8 mouse cellular contexts compared by ENCODE assay signal in genomic region chr4:114665684-114666083, GRCm38 (mm10).
DNase-seq lines count a peak whose midpoint lies in the region; ATAC-seq and TF ChIP-seq lines count a peak whose summit lies in the region.

No protein-coding gene starts in this region.

- peaks cover 67% of the 10 kb centered on the region for H3K27me3 ChIP-seq in embryonic facial prominence, embryonic 14.5 days (replicated peaks; ENCODE audit: control insufficient read depth, insufficient read depth, low read length)
- H3K27me3 ChIP-seq in limb, embryonic 12.5 days = peaks cover 96% of the 10 kb centered on the region
- H3K27me3 ChIP-seq in midbrain, embryonic 15.5 days (replicated peaks) = peaks cover 56% of the 10 kb centered on the region
- no peaks in the 10 kb centered on the region for H3K27me3 ChIP-seq in spleen, adult 2 months (ENCODE audit: control insufficient read depth, insufficient read depth, low read length)

- no peak for TF ChIP-seq POLR2A in spleen, adult 2 months (IDR thresholded peaks at IDR 0.05; ENCODE audit: low read depth, low read length)

- 1% methylated on average over 14 of the region's 14 CpGs for WGBS in embryonic facial prominence, embryonic 14.5 days
- WGBS in limb, embryonic 12.5 days = 2% methylated on average over 14 of the region's 14 CpGs
- WGBS in midbrain, embryonic 15.5 days = 4% methylated on average over 14 of the region's 14 CpGs
- WGBS in spleen, adult 2 months = 30% methylated on average over 14 of the region's 14 CpGs

- peak; percentile 73 for TF ChIP-seq CTCF in spleen, adult 2 months (IDR thresholded peaks at IDR 0.05; ENCODE audit: extremely low read depth, insufficient read depth, insufficient read length, insufficient replicate concordance)

- peak overlapping the region; percentile 56 for H3K4me2 ChIP-seq in embryonic facial prominence, embryonic 14.5 days (ENCODE audit: low read depth, low read length)
- peak overlapping the region; percentile 52 for H3K4me2 ChIP-seq in limb, embryonic 12.5 days
- H3K4me2 ChIP-seq in midbrain, embryonic 15.5 days = peak overlapping the region; percentile 71

- no peak for ATAC-seq in CD4-positive, CD25-positive, alpha-beta regulatory T cell, adult 4 months
- ATAC-seq in embryonic facial prominence, embryonic 14.5 days (ENCODE audit: low read depth) = peak; percentile 88
- peak; percentile 38 for ATAC-seq in limb, embryonic 12.5 days (ENCODE audit: insufficient number of reproducible peaks, insufficient read depth, low FRiP score, low TSS enrichment, low read depth)
- ATAC-seq in midbrain, embryonic 15.5 days (replicated peaks) = peak; percentile 87

- H3K9ac ChIP-seq in embryonic facial prominence, embryonic 14.5 days (ENCODE audit: low read depth, low read length) = no peak overlapping the region
- H3K9ac ChIP-seq in limb, embryonic 12.5 days (replicated peaks) = no peak overlapping the region
- no peak overlapping the region for H3K9ac ChIP-seq in midbrain, embryonic 15.5 days

- H3K27ac ChIP-seq in embryonic facial prominence, embryonic 14.5 days (replicated peaks; ENCODE audit: low read depth, low read length) = no peak overlapping the region
- H3K27ac ChIP-seq in limb, embryonic 12.5 days = no peak overlapping the region
- no peak overlapping the region for H3K27ac ChIP-seq in midbrain, embryonic 15.5 days
- no peak overlapping the region for H3K27ac ChIP-seq in spleen, adult 2 months (ENCODE audit: insufficient read depth, low read length)

- H3K9me3 ChIP-seq in embryonic facial prominence, embryonic 14.5 days (ENCODE audit: control insufficient read depth, low read length) = no peaks in the 10 kb centered on the region
- H3K9me3 ChIP-seq in limb, embryonic 12.5 days = no peaks in the 10 kb centered on the region
- H3K9me3 ChIP-seq in midbrain, embryonic 15.5 days = no peaks in the 10 kb centered on the region

- peak; percentile 73 for DNase-seq in CD4-positive, CD25-positive, alpha-beta regulatory T cell, adult 2 months (ENCODE audit: low read depth, low spot score)
- DNase-seq in embryonic facial prominence, embryonic 14.5 days (ENCODE audit: low spot score) = peak; percentile 88
- DNase-seq in heart, adult 8-10 months (ENCODE audit: low spot score) = peak; percentile 60
- DNase-seq in kidney, adult 8-10 months = peak; percentile 68 to 84
- peak in 1 of 2 experiments; percentile 53 for DNase-seq in spleen, adult 2 months (ENCODE audit: low read depth in 1 of 2, low spot score in 2 of 2)

- no peaks in the 10 kb centered on the region for H3K36me3 ChIP-seq in embryonic facial prominence, embryonic 14.5 days (ENCODE audit: control insufficient read depth, insufficient read depth, low read length)
- H3K36me3 ChIP-seq in limb, embryonic 12.5 days = no peaks in the 10 kb centered on the region
- no peaks in the 10 kb centered on the region for H3K36me3 ChIP-seq in midbrain, embryonic 15.5 days (replicated peaks)
- no peaks in the 10 kb centered on the region for H3K36me3 ChIP-seq in spleen, adult 2 months (ENCODE audit: control insufficient read depth, insufficient read depth, low read length)

- H3K4me1 ChIP-seq in embryonic facial prominence, embryonic 14.5 days (ENCODE audit: control insufficient read depth, insufficient read depth, low read length) = peaks cover 7% of the 10 kb centered on the region; the same call in 1 of the 2 replicates
- H3K4me1 ChIP-seq in limb, embryonic 12.5 days (replicated peaks) = peaks cover 29% of the 10 kb centered on the region
- peaks cover 13% of the 10 kb centered on the region for H3K4me1 ChIP-seq in midbrain, embryonic 15.5 days
- H3K4me1 ChIP-seq in spleen, adult 2 months (ENCODE audit: control insufficient read depth, insufficient read depth, insufficient read length) = no peaks in the 10 kb centered on the region

- H3K4me3 ChIP-seq in embryonic facial prominence, embryonic 14.5 days (ENCODE audit: low read depth, low read length) = 0 out of 2 replicates have a peak overlapping the region, but pooled peaks have one; percentile 25
- no peak overlapping the region for H3K4me3 ChIP-seq in limb, embryonic 12.5 days (replicated peaks)
- peak overlapping the region; percentile 36; the same call in 1 of the 2 replicates for H3K4me3 ChIP-seq in midbrain, embryonic 15.5 days
- 0 out of 2 replicates have a peak overlapping the region, but pooled peaks have one; percentile 15 for H3K4me3 ChIP-seq in spleen, adult 2 months (ENCODE audit: extremely low read depth, insufficient read depth, insufficient read length)
